Mouse (Mus musculus) cortical plate, adult 2 months (tissue): Measurements from ENCODE around the gene AC124108.1. TPM values are rescaled to one million over a fixed set of nuclear protein-coding genes. Genes with fewer than 3 reads are reported as not detected.

Source experiments
- H3K27ac ChIP-seq: fragments of 200-500 bp; 2 replicates; pipeline ENCODE4 v1.5.1; 2012; ENCODE audit warnings: low read length, control low read depth, inconsistent platforms; ENCODE audit not compliant: insufficient read depth
- H3K4me1 ChIP-seq: fragments of 200-500 bp; 2 replicates; pipeline ENCODE4 v1.6.1; 2011; ENCODE audit warnings: low read length; ENCODE audit not compliant: control insufficient read depth, insufficient read depth
- H3K4me3 ChIP-seq: fragments of 200-500 bp; 2 replicates; pipeline ENCODE4 v1.5.1; 2011; ENCODE audit warnings: mild to moderate bottlenecking, low read length, control low read depth; ENCODE audit not compliant: insufficient read depth
- CTCF ChIP-seq: fragments of 200-500 bp; IDR thresholded peaks from 2 replicates; pipeline ENCODE4 v1.5.1; 2011; ENCODE audit warnings: mild to moderate bottlenecking, control low read depth, low read length; ENCODE audit not compliant: insufficient read depth; ENCODE audit errors: extremely low read depth
- POLR2A ChIP-seq: fragments of 200-500 bp; IDR thresholded peaks from 2 replicates; pipeline ENCODE4 v1.6.1; 2011; ENCODE audit warnings: mild to moderate bottlenecking, low read length, control low read depth; ENCODE audit not compliant: insufficient read depth; ENCODE audit errors: extremely low read depth
- polyA plus RNA-seq: library from polyadenylated mRNA; depleted of rRNA; stranded (reverse); fragments of >200 nt; gene quantifications from 2 replicates; pipeline ENCODE4 v1.2.3, GENCODE M21; 2012; rRNA removed

The AC124108.1 gene
- polyA plus RNA-seq: 6.2 and 7.7 TPM in 2 replicates

GRCm38 (mm10) chr1:132191093-132191785 lies at the start of gene AC124108.1, which contains the start of gene Lemd1:
TSS of gene AC124108.1 (plus strand) at chr1:132191457.
TSS of gene Lemd1 (plus strand) at chr1:132191431.
- peak within 1 kb of the TSS; percentile 42 for H3K4me3 ChIP-seq
- H3K4me1 ChIP-seq: no peaks in the 10 kb centered on the region
- H3K27ac ChIP-seq: no peak within 1 kb of the TSS
- TF ChIP-seq CTCF (no peak), POLR2A (no peak)

GRCm38 (mm10) chr1:132141753-132142152 lies 49.5 kb upstream of the AC124108.1 start:
- TF ChIP-seq CTCF (no peak), POLR2A (no peak)
- Histone ChIP-seq H3K4me1 (peaks cover 9% of the 10 kb centered on the region), H3K27ac (no peak overlapping the region), H3K4me3 (no peak overlapping the region)

- no peak for TF ChIP-seq POLR2A
- no peak for TF ChIP-seq CTCF
- Histone ChIP-seq H3K4me1 (peaks cover 9% of the 10 kb centered on the region), H3K4me3 (no peak overlapping the region), H3K27ac (no peak overlapping the region)
These were observed 48.2 kb upstream of the AC124108.1 start for GRCm38 (mm10) chr1:132143079-132143478.

- no peak for TF ChIP-seq POLR2A
- TF ChIP-seq CTCF: no peak
- Histone ChIP-seq H3K4me3 (no peak overlapping the region), H3K4me1 (peaks cover 9% of the 10 kb centered on the region), H3K27ac (no peak overlapping the region)
These were observed 47.5 kb upstream of the AC124108.1 start for GRCm38 (mm10) chr1:132143730-132144129.

- TF ChIP-seq CTCF (no peak), POLR2A (no peak)
- peaks cover 9% of the 10 kb centered on the region for H3K4me1 ChIP-seq
- no peak overlapping the region for H3K27ac ChIP-seq
- no peak overlapping the region for H3K4me3 ChIP-seq
These were observed 47.0 kb upstream of the AC124108.1 start for GRCm38 (mm10) chr1:132144223-132144622.

GRCm38 (mm10) chr1:132144837-132145236 lies 46.4 kb upstream of the AC124108.1 start:
- TF ChIP-seq CTCF: no peak
- no peak for TF ChIP-seq POLR2A
- no peak overlapping the region for H3K27ac ChIP-seq
- H3K4me1 ChIP-seq: peaks cover 9% of the 10 kb centered on the region
- H3K4me3 ChIP-seq: no peak overlapping the region

GRCm38 (mm10) chr1:132145973-132146685 lies 45.1 kb upstream of the AC124108.1 start:
- Histone ChIP-seq H3K4me3 (no peak overlapping the region), H3K27ac (no peak overlapping the region), H3K4me1 (peaks cover 9% of the 10 kb centered on the region)
- TF ChIP-seq CTCF: no peak
- no peak for TF ChIP-seq POLR2A

GRCm38 (mm10) chr1:132149410-132149809 lies 41.8 kb upstream of the AC124108.1 start:
- Histone ChIP-seq H3K4me3 (no peak overlapping the region), H3K4me1 (peaks cover 1% of the 10 kb centered on the region; the same call in 1 of the 2 replicates), H3K27ac (no peak overlapping the region)
- TF ChIP-seq CTCF: no peak
- TF ChIP-seq POLR2A: no peak

GRCm38 (mm10) chr1:132150171-132150570 lies 41.1 kb upstream of the AC124108.1 start:
- TF ChIP-seq POLR2A: no peak
- TF ChIP-seq CTCF: no peak
- Histone ChIP-seq H3K27ac (no peak overlapping the region), H3K4me1 (no peaks in the 10 kb centered on the region), H3K4me3 (no peak overlapping the region)

GRCm38 (mm10) chr1:132150817-132151601 lies 40.2 kb upstream of the AC124108.1 start:
- Histone ChIP-seq H3K4me3 (no peak overlapping the region), H3K4me1 (no peaks in the 10 kb centered on the region), H3K27ac (no peak overlapping the region)
- TF ChIP-seq POLR2A (no peak), CTCF (no peak)
